Mouse (Mus musculus) testis, adult 2 months (tissue): Measurements from ENCODE around the gene Slc7a1.

Experiments used
- CTCF ChIP-seq: fragments of 200-500 bp; IDR thresholded peaks from 2 replicates; pipeline ENCODE4 v1.5.1; 2012; ENCODE audit warnings: low read depth, mild to moderate bottlenecking, inconsistent platforms, low read length, moderate library complexity; ENCODE audit not compliant: control insufficient read depth, insufficient read depth, insufficient replicate concordance
- POLR2A ChIP-seq: fragments of 200-500 bp; IDR thresholded peaks from 2 replicates; pipeline ENCODE4 v1.6.1; 2012; ENCODE audit warnings: low read depth, mild to moderate bottlenecking, inconsistent platforms, low read length, moderate library complexity; ENCODE audit not compliant: control insufficient read depth

- no peak for TF ChIP-seq CTCF
- TF ChIP-seq POLR2A: no peak
Measured at GRCm38 (mm10) chr5:148397911-148398310, 1.8 kb downstream of the Slc7a1 start.
